Mouse (Mus musculus): ENCODE measurements at regions not wholly inside any gene's neighbourhood (a gene's known extent, or its start where the extent isn't known, plus 50 kb on each side); places are given as distances from the start of the nearest gene placed in this dataset.

GRCm38 (mm10) chr4:29034406-29034805 is 221.5 kb downstream of the Epha7 start:
- no peak for DNase-seq

DNA sequence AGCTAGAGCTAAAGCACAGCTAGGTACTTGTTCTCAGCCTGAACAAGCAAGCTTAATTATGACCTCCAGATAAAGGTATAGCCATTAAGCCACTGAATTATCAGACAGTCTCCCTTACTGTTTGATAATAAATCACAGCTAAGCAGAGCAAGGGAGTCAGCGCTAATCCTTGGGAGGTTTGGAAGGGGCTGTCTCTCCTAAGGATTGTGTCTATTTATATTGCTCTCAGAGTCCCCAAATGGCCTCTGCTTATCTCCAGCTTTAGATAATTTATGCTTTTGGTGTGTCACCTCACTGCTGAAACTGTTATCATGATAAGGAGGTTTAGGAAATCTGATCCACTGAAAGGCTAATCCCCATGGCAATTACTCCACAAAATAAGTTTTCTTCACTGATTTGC is 227.1 kb downstream of the Epha7 start:
- DNase-seq = no peak

DNA sequence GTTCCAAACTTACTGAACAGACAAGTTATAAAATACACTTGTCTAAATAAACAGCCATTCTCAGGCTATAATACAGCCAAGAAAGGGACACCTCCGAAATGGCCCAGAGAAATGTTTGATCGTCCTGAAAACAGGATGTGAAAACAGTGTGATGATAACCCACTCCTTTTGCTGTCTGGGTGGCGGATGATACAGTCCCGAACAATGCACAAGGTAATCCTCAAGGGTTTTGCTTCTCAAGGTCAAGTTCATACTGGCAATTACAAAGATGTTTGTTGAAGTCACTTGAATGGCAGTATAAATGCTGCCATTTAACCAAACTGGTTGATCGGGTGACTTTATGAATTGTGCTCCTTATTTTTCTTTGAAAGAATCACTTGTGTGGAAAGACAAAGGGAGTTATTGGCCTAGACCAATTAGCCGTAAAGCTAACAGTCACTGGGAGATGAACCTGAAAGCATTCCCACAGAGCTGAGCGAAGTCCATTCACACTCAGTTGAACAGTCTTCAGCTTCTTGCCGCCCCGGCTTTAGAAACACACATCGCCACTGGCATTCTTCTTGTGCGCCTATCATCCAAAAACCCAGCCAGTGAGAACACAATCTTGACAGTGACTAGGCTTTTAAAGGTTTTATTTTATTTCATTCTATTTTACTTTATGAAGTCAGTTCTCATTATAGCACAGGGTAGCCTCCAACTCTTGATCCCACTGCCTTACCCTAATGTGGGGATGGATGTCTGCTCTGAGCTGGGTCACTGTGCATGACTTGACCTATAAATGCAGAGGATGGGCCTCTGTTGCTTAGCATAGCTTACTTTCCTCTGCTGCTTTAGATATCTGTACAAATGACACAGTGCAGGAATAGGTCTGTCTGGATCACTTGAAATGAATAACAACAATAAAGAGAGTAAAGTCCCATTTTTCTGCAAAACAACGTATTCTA is 256.0 kb downstream of the Epha7 start:
- DNase-seq = no peak

GRCm38 (mm10) chr4:29074204-29074603 is 261.3 kb downstream of the Epha7 start:
- no peak for DNase-seq

GRCm38 (mm10) chr4:29074851-29075250 is 261.9 kb downstream of the Epha7 start:
- DNase-seq = no peak

DNA sequence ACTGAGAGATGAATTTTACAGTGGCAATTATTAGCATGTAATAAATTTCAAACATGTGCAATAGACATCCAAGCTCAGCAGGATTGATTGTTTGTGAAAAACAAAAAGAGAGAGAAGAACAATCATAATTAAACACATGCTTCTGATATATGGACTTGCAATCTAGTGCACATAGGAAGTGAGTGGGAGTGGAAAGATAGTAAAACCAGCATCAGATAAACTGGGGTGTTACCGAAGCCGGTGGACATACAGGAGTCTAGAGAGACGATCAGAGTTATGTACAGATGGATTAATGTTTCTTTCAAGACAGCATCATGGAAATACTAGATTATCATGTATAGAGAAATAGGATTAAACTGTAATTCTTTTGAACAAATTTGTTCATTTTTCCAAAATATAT is 263.8 kb downstream of the Epha7 start:
- DNase-seq = no peak

GRCm38 (mm10) chr4:29078391-29078790 is 265.5 kb downstream of the Epha7 start:
- no peak for DNase-seq

DNA sequence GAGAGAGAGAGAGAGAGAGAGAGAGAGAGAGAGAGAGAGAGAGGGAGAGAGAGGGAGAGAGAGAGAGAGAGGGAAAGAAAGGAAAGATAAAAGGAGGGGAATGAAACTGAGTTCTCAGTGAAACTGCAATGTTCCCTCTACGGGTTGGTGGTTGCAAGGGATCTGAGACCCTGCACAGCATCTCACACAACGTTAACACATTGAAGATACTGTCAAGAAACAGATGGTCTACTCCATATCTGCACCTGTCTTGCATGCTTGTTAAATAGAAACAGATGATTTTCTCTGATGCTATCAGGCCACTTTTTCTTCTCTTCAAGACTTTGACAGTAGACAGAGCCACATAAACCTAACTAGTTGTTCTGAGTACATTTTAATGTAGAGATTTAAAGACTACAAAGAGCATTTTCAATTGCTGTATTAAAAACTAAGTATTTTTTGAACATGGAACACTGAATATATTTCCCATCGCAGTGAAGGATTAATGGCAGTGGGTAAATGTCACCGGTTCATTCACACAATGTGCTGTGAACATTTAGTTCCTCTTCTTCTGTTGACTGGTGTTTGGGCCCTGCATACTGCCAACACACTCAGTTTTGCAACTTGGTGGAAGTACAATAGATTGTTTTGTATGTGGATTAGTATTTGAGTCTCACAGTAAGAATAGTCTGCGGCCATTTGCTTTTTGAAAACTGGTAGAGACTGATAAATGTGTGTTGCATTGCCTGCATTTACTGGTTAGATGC is 270.8 kb downstream of the Epha7 start:
- DNase-seq = no peak

DNA sequence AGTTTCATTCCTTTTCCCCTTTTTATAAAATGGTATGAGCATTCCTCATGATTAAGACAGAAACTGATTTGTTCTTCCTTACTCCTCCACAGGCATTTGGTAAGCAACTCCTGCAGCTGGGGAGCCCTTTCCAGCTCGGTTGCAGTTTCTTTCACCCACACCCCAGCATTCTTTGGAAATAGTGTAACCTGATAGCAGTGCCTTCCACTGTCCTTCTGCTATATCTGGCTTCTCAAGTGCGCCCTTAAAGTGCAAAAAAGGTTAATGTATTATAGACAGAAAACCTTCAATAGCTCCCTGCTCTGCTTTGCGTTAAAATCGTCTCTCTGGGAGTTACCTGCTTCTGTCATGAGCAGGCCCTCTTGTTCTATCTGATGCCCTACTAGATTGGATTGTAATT is 278.0 kb downstream of the Epha7 start:
- no peak for DNase-seq

DNA sequence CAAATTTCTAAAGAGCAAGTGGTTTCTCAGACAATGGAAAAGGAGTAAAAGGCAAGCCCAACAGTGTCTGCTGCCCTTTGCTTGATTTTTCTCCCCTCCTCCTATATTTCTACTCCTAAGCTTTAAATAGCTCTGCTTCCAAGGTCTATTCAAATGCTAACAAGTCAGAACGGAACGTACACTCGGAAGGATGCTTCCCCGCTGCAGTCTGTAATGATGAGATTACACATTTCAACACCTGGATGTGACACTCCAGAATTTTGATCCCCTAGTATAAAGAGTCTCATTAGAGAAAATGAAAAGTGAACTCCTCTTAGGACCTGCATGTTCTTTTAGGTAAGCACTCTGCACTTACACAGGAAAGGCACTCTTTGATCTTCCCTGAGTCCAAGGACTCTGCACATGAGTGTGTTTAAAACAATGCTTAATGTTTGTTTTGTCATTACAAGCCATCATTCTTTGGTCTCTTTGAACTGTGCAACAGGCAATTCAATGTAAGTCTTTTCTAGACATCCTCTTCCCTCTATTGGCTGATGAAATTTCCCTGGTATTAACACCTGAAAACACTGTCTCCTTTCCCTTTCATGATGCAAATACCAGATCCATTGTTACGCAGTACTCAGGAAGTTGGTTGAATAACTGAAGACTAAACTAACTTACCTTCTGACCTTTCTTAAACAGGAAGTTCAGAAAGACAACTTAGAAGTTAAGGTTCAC is 278.7 kb downstream of the Epha7 start:
- DNase-seq = no peak

DNA sequence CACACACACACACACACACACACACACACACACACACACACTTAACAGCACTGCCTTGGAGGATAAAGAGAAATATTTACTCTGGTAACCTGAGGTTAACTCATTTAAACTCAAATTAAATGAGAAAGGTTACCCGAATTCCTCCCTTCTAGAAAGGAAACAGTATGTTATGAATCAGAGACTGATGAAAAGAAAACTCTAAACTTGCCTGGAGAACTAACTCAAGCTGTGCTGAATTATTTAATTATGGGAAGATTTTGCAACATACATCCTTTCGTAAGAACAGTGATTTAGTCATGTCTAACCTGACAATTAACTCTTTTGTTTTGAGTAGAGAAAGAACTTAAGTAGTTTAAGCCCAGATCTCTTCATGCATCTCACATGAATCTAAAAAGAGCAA is 289.4 kb downstream of the Epha7 start:
- no peak for DNase-seq

GRCm38 (mm10) chr4:29103414-29103813 is 290.5 kb downstream of the Epha7 start:
- DNase-seq = no peak

DNA sequence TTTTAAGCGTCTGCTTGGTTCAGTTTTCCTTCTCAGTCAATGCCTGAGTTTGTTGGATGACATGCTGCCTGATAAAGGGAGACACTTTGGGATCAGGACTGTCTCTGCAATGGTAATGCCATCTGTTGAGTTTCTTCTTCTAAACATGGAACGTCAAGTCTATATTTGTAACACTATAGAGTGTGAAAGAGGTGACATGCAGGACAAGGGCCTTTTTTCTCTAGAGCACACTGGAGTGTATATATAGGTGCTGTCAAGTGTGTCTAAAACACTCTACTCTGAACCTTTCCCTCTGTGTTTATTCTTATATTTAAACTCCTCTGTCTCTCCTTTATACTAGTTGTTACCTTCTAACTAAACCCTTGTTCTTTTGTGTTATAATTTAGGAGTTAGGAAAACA is 299.6 kb downstream of the Epha7 start:
- no peak for DNase-seq

DNA sequence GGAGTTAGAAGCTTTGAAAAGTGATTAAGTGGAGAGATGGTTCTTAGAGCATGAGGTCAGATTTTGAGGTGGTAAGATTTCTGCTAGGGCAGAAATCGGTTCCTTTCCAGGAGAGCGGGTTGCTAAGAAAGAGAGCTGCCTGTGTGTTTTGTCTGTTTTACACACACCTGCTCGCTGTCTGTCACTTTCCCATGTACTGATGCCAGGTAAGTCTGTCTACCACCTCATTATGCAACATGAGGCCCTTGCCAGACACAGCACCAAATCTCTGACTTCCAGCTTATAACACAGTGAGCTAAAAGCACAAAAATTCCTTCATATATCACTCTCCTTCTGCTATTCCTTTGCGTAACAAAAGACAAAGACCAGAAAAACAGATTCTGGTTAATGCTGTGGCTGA is 304.1 kb downstream of the Epha7 start:
- DNase-seq = no peak

- peak; percentile 13 for DNase-seq
Observed at GRCm38 (mm10) chr4:29117926-29118325, 305.0 kb downstream of the Epha7 start.

GRCm38 (mm10) chr4:29118679-29119479 is 305.9 kb downstream of the Epha7 start:
- no peak for DNase-seq

DNA sequence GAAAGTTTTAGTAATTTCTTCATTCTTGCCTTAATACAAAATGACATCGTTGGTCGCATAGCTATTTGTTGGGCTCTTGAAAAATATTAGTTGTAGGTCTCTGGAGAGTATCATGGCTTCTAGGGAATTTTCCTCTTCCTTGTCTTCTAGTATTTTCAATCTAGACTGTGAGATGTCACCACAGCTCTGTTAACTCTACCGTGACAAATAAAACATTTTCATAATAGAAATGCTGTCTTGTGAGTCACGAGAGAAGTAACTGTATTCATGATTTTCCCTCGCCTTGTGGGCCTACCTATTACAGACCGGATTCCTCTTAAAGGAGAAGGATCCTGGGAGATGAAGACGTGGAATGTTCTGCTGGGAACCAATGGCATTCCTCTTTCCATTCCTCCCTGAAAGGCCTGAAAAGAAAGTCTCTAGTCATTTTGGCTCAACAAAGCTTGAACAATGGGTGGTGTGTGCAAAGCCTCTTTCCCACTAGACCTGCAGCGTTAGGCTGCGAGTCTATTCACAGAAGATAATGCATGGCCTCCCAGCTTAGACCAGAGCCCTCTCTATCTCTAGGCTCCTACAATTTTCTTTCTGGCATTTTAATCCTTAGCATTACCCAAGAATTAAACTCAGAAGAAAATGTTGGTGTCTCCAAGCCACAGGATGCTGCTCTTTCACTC is 306.7 kb downstream of the Epha7 start:
- no peak for DNase-seq

DNA sequence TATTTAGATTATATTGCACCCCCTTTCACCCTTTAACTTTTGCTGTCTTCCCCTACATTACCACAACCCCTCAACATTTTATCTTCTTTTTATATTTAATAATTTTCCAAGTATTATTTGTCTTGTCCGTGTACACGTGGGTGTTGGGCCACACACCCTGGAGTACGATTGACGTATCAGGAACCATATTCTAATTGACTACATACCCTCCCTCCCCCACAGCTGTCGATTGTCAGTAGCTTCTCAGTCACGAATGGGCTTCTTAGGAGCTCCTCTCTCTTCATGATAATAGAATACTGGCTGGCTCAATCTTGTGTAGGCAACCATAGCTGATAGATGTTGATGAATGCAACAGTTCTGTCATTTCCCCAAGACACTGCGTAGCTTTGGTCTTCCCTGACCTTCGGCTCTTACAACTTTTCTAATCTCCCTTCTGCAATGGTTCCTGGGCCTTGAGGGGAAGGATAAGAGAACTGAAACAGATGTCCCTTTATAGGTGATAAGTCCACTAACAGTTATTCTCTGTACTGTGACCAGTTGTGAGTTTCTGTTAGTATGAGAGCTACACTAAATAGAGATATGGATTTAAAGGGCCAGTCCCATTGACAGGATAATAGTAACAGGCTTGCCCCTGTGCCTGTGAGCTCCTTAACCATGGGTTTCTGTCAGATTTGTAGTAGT is 310.9 kb downstream of the Epha7 start:
- DNase-seq = no peak

DNA sequence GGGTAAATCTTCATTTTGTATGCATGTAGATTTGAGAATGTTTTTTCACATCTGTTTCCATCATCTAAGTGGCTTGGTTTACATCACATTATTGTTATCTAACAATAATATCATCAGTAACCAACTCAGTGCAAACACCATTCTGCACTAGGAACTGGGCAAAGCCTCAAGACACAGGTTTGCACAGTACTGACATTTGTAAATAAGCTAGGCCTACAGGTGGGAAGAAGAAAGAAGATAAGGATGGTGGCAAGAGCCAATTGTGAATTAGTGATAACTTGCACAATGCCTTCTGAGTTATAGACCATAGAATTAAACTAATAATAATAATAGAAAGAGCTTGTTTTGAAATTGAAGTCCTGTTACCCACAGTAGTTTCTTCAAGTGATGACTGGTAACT is 317.6 kb downstream of the Epha7 start:
- no peak for DNase-seq

GRCm38 (mm10) chr4:29133404-29134307 is 320.7 kb downstream of the Epha7 start:
- no peak for DNase-seq
